ENCODE assay signal across 25 mouse cellular contexts in genomic region chr1:185112017-185112399, GRCm38 (mm10).
DNase-seq lines count a peak whose midpoint lies in the region; ATAC-seq and TF ChIP-seq lines count a peak whose summit lies in the region.
"Had no signal": no experiment of that assay in that cellular context is flagged by ENCODE, and none has a peak within 500 bp of the region (broad histone marks: within the 10 kb centered on the region; RNA-seq: fewer than 3 reads in every experiment).

No protein-coding gene starts in this region.

- peaks cover 9% of the 10 kb centered on the region; the same call in 1 of the 2 replicates for H3K4me1 ChIP-seq in forebrain, embryonic 15.5 days
- H3K4me1 ChIP-seq in forebrain, embryonic 11.5 days (replicated peaks; ENCODE audit: control insufficient read depth, insufficient read depth, low read length), result no peaks in the 10 kb centered on the region
- H3K4me1 ChIP-seq in intestine, postnatal 0 days (replicated peaks; ENCODE audit: control insufficient read depth, insufficient read depth, low read length), result no peaks in the 10 kb centered on the region
- no peaks in the 10 kb centered on the region for H3K4me1 ChIP-seq in intestine, embryonic 16.5 days (ENCODE audit: control insufficient read depth, insufficient read depth, low read length)
- H3K4me1 ChIP-seq in lung, embryonic 14.5 days (ENCODE audit: insufficient read depth), result 0 out of 2 replicates have a peak, but pooled peaks cover 7% of the 10 kb centered on the region
- no peaks in the 10 kb centered on the region for H3K4me1 ChIP-seq in lung, postnatal 0 days (ENCODE audit: insufficient read depth, low read depth, low read length)
- H3K4me1 ChIP-seq: heart, embryonic 12.5 days; hindbrain, embryonic 10.5 days; hindbrain, embryonic 13.5 days had no signal

- no peak overlapping the region for H3K4me2 ChIP-seq in forebrain, embryonic 15.5 days (replicated peaks)
- no peak overlapping the region for H3K4me2 ChIP-seq in forebrain, embryonic 11.5 days (ENCODE audit: low read depth, low read length, severe bottlenecking)
- H3K4me2 ChIP-seq in intestine, postnatal 0 days (replicated peaks; ENCODE audit: low read depth), result no peak overlapping the region
- H3K4me2 ChIP-seq in intestine, embryonic 16.5 days (ENCODE audit: low read depth, low read length), result no peak overlapping the region
- no peak overlapping the region for H3K4me2 ChIP-seq in lung, embryonic 14.5 days
- no peak overlapping the region for H3K4me2 ChIP-seq in lung, postnatal 0 days (replicated peaks; ENCODE audit: low read depth, low read length)
- H3K4me2 ChIP-seq: embryonic facial prominence, embryonic 12.5 days; heart, embryonic 12.5 days; heart, embryonic 15.5 days; hindbrain, embryonic 13.5 days had no signal

- 51% methylated on average over 4 of the region's 4 CpGs for WGBS in forebrain, embryonic 15.5 days
- 84% methylated on average over 4 of the region's 4 CpGs for WGBS in forebrain, embryonic 11.5 days
- 64% methylated on average over 4 of the region's 4 CpGs for WGBS in intestine, postnatal 0 days
- WGBS in intestine, embryonic 16.5 days, result 64% methylated on average over 4 of the region's 4 CpGs
- WGBS in lung, embryonic 14.5 days, result 63% methylated on average over 4 of the region's 4 CpGs
- 47% methylated on average over 4 of the region's 4 CpGs for WGBS in lung, postnatal 0 days

- 0 out of 2 replicates have a peak overlapping the region, but pooled peaks have one; percentile 4 for H3K27ac ChIP-seq in forebrain, embryonic 15.5 days (replicated peaks)
- H3K27ac ChIP-seq in forebrain, embryonic 11.5 days (ENCODE audit: low read depth, low read length), result no peak overlapping the region
- peak overlapping the region; percentile 21; the same call in 1 of the 2 replicates for H3K27ac ChIP-seq in intestine, postnatal 0 days (ENCODE audit: low read depth, low read length)
- no peak overlapping the region for H3K27ac ChIP-seq in intestine, embryonic 16.5 days (ENCODE audit: low read length)
- peak overlapping the region; percentile 54; the same call in 1 of the 2 replicates for H3K27ac ChIP-seq in lung, embryonic 14.5 days (ENCODE audit: low read depth)
- H3K27ac ChIP-seq in lung, postnatal 0 days (ENCODE audit: low read length), result no peak overlapping the region
- H3K27ac ChIP-seq: embryonic facial prominence, embryonic 12.5 days; heart, embryonic 15.5 days; hindbrain, embryonic 10.5 days; hindbrain, embryonic 13.5 days had no signal

- no peak for TF ChIP-seq EP300 in lung, postnatal 0 days (IDR thresholded peaks at IDR 0.05)

- H3K9ac ChIP-seq in forebrain, embryonic 15.5 days (replicated peaks), result no peak overlapping the region
- H3K9ac ChIP-seq in forebrain, embryonic 11.5 days (ENCODE audit: low read length), result no peak overlapping the region
- no peak overlapping the region for H3K9ac ChIP-seq in intestine, postnatal 0 days (ENCODE audit: low read depth, low read length)
- H3K9ac ChIP-seq in intestine, embryonic 16.5 days (ENCODE audit: low read depth, low read length), result no peak overlapping the region
- no peak overlapping the region; the same call in 1 of the 2 replicates for H3K9ac ChIP-seq in lung, embryonic 14.5 days
- no peak overlapping the region for H3K9ac ChIP-seq in lung, postnatal 0 days (replicated peaks; ENCODE audit: low read depth)
- H3K9ac ChIP-seq: embryonic facial prominence, embryonic 12.5 days; heart, embryonic 12.5 days; heart, embryonic 15.5 days; hindbrain, embryonic 13.5 days had no signal

- H3K4me3 ChIP-seq in forebrain, embryonic 15.5 days, result no peak overlapping the region
- H3K4me3 ChIP-seq in forebrain, embryonic 11.5 days (ENCODE audit: low read depth, low read length), result no peak overlapping the region
- no peak overlapping the region for H3K4me3 ChIP-seq in intestine, postnatal 0 days (ENCODE audit: low read depth, low read length)
- H3K4me3 ChIP-seq in intestine, embryonic 16.5 days (ENCODE audit: low read length), result no peak overlapping the region
- H3K4me3 ChIP-seq in lung, embryonic 14.5 days (ENCODE audit: low read depth, low read length), result no peak overlapping the region
- H3K4me3 ChIP-seq in lung, postnatal 0 days (ENCODE audit: low read depth, low read length), result no peak overlapping the region
- H3K4me3 ChIP-seq: embryonic facial prominence, embryonic 12.5 days; erythroblast, embryonic 14.5 days; heart, embryonic 12.5 days; heart, embryonic 15.5 days; hindbrain, embryonic 10.5 days; hindbrain, embryonic 13.5 days had no signal

- no peaks in the 10 kb centered on the region for H3K36me3 ChIP-seq in forebrain, embryonic 15.5 days
- no peaks in the 10 kb centered on the region for H3K36me3 ChIP-seq in forebrain, embryonic 11.5 days (ENCODE audit: control insufficient read depth, insufficient read depth, low read length)
- H3K36me3 ChIP-seq in intestine, postnatal 0 days (ENCODE audit: control insufficient read depth, insufficient read depth), result no peaks in the 10 kb centered on the region
- H3K36me3 ChIP-seq in intestine, embryonic 16.5 days (ENCODE audit: control insufficient read depth, insufficient read depth, low read length), result no peaks in the 10 kb centered on the region
- H3K36me3 ChIP-seq in lung, embryonic 14.5 days (ENCODE audit: insufficient read depth), result no peaks in the 10 kb centered on the region
- no peaks in the 10 kb centered on the region for H3K36me3 ChIP-seq in lung, postnatal 0 days (ENCODE audit: insufficient read depth, low read length)
- H3K36me3 ChIP-seq: embryonic facial prominence, embryonic 12.5 days; G1E; heart, embryonic 12.5 days; heart, embryonic 15.5 days; hindbrain, embryonic 10.5 days; hindbrain, embryonic 13.5 days had no signal

- ATAC-seq in forebrain, embryonic 15.5 days (replicated peaks), result no peak
- ATAC-seq in forebrain, embryonic 11.5 days (replicated peaks; ENCODE audit: low FRiP score), result no peak
- no peak for ATAC-seq in intestine, postnatal 0 days
- no peak for ATAC-seq in intestine, embryonic 16.5 days
- ATAC-seq in lung, embryonic 14.5 days (ENCODE audit: insufficient read depth), result peak; percentile 47; the same call in 1 of the 2 replicates
- ATAC-seq in lung, postnatal 0 days, result no peak; the same call in 1 of the 2 replicates
- ATAC-seq: hindbrain, embryonic 16.5 days; Patski had no signal

- DNase-seq in forebrain, embryonic 11.5 days (ENCODE audit: low spot score), result no peak
- no peak for DNase-seq in lung, embryonic 14.5 days
- no peak for DNase-seq in lung, postnatal 0 days (ENCODE audit: low spot score)
- DNase-seq: adrenal gland, postnatal 10 days; adrenal gland, postnatal 36 days; B cell, adult 2 months; cerebellum, adult 18-20 months; cerebellum, adult 9-10 months; gastrocnemius, postnatal 25 days; heart, adult 18-20 months; heart, postnatal 10 days; heart, postnatal 36 days had no signal

- no peaks in the 10 kb centered on the region for H3K27me3 ChIP-seq in forebrain, embryonic 15.5 days
- no peaks in the 10 kb centered on the region for H3K27me3 ChIP-seq in forebrain, embryonic 11.5 days (ENCODE audit: control insufficient read depth, insufficient read depth, low read length)
- no peaks in the 10 kb centered on the region for H3K27me3 ChIP-seq in intestine, postnatal 0 days (replicated peaks; ENCODE audit: control insufficient read depth, insufficient read depth, low read length)
- no peaks in the 10 kb centered on the region for H3K27me3 ChIP-seq in intestine, embryonic 16.5 days (replicated peaks; ENCODE audit: control insufficient read depth, insufficient read depth, low read length)
- H3K27me3 ChIP-seq in lung, embryonic 14.5 days (ENCODE audit: insufficient read depth, low read length), result no peaks in the 10 kb centered on the region
- H3K27me3 ChIP-seq in lung, postnatal 0 days (replicated peaks; ENCODE audit: insufficient read depth, low read length), result no peaks in the 10 kb centered on the region
- H3K27me3 ChIP-seq: CH12.LX; embryonic facial prominence, embryonic 12.5 days; heart, embryonic 12.5 days; heart, embryonic 15.5 days; hindbrain, embryonic 13.5 days had no signal

- H3K9me3 ChIP-seq in forebrain, embryonic 15.5 days, result no peaks in the 10 kb centered on the region
- H3K9me3 ChIP-seq in forebrain, embryonic 11.5 days (ENCODE audit: control insufficient read depth, low read length), result no peaks in the 10 kb centered on the region
- no peaks in the 10 kb centered on the region for H3K9me3 ChIP-seq in intestine, postnatal 0 days (ENCODE audit: control insufficient read depth)
- no peaks in the 10 kb centered on the region for H3K9me3 ChIP-seq in intestine, embryonic 16.5 days (ENCODE audit: control insufficient read depth, low read length)
- H3K9me3 ChIP-seq in lung, embryonic 14.5 days (ENCODE audit: low read depth, low read length), result no peaks in the 10 kb centered on the region
- H3K9me3 ChIP-seq in lung, postnatal 0 days (ENCODE audit: low read length), result no peaks in the 10 kb centered on the region
- H3K9me3 ChIP-seq: embryonic facial prominence, embryonic 12.5 days; G1E; heart, embryonic 12.5 days; heart, embryonic 15.5 days; hindbrain, embryonic 10.5 days; hindbrain, embryonic 13.5 days had no signal

- no peak for TF ChIP-seq CTCF in intestine, postnatal 0 days (IDR thresholded peaks at IDR 0.05; ENCODE audit: low read depth)
- TF ChIP-seq CTCF in lung, embryonic 14.5 days (IDR thresholded peaks at IDR 0.05; ENCODE audit: low read depth), result no peak
- TF ChIP-seq CTCF in lung, postnatal 0 days (IDR thresholded peaks at IDR 0.05), result no peak

Comparison
In these comparisons a context has a peak if more than half of its experiments do, and no peak if none do; other contexts are left out.
1. H3K27ac ChIP-seq: peak in forebrain, embryonic 15.5 days (single experiment), intestine, postnatal 0 days (single experiment) and lung, embryonic 14.5 days (single experiment); none in forebrain, embryonic 11.5 days (single experiment), intestine, embryonic 16.5 days (single experiment) and lung, postnatal 0 days (single experiment).